Mouse (Mus musculus): Measurements from ENCODE around the gene Gm20388.

Gm20388 gene

GRCm38 (mm10) chr8:121898401-121898931, 1987.8 kb downstream of the Gm20388 start:
- no peak for DNase-seq (ENCODE audit: low spot score)

DNA sequence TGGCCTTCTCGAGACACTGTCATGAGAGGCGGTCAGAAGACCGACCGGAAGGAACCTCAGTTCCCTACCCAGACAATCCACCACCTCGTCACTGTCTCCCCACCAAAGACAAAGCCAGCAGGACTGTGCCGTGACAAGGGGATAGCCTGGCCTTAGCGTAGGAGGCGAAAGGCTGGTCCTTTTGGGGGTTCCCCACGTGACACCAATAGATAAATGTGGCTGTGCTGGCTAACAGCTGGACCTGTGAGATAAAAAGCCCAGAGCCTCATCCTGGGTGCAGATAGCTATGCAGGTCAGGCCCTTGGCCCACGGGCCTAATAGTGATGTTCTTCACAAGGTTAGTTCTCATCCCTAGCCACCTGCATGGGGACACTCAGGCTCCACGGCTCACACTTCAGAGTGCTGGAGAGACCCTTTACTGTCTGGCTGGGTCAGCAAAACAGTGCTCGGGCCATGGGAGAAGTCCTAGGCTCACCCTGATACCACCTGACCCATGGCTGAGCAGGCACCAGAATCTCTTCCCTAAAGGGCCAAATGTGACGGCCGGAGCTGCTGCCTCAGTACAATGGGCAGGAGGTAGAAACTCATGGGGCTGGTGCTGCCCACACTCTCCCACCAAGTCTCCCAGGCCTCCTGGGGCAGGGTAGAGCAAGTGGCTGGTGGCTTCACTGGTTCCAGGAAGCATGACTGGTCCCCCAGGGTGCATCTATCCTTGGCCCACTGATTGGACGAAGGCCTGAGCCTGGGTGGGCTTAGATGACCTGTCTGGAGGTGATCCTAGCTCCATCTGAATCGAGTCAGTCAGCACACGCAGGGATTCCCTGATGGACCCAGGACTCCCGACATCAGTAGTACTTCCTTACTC, 1988.8 kb downstream of the Gm20388 start:
- DNase-seq (ENCODE audit: low spot score) = no peak

GRCm38 (mm10) chr8:121901498-121902236, 1991.0 kb downstream of the Gm20388 start:
- DNase-seq (ENCODE audit: low spot score) = no peak

- no peak for DNase-seq (ENCODE audit: low spot score)
Observed at GRCm38 (mm10) chr8:121903977-121904376, 1993.3 kb downstream of the Gm20388 start.

GRCm38 (mm10) chr8:121904999-121905398, 1994.4 kb downstream of the Gm20388 start:
- DNase-seq (ENCODE audit: low spot score) = no peak

- no peak for DNase-seq (ENCODE audit: low spot score)
Observed at GRCm38 (mm10) chr8:121905420-121905819, 1994.8 kb downstream of the Gm20388 start.

DNA sequence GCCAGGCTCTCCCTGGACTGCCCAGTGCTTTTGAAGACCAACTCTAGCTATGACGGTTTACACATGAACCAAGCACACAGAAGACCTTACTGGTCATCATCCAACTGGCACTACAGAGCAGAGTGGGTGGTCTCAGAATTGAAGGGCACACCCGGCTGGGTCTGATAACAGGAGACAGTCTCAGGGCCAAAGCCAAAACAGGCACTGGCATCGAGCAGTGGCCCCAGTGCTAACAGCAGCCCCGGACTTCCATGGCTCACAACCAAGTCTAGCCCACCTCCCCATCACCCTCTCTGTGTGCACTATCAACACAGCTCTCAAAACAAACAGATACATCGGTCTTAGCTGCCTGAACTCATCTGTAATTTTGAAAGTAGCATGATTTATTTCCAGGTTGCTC, 1995.2 kb downstream of the Gm20388 start:
- DNase-seq (ENCODE audit: low spot score) = no peak

DNA sequence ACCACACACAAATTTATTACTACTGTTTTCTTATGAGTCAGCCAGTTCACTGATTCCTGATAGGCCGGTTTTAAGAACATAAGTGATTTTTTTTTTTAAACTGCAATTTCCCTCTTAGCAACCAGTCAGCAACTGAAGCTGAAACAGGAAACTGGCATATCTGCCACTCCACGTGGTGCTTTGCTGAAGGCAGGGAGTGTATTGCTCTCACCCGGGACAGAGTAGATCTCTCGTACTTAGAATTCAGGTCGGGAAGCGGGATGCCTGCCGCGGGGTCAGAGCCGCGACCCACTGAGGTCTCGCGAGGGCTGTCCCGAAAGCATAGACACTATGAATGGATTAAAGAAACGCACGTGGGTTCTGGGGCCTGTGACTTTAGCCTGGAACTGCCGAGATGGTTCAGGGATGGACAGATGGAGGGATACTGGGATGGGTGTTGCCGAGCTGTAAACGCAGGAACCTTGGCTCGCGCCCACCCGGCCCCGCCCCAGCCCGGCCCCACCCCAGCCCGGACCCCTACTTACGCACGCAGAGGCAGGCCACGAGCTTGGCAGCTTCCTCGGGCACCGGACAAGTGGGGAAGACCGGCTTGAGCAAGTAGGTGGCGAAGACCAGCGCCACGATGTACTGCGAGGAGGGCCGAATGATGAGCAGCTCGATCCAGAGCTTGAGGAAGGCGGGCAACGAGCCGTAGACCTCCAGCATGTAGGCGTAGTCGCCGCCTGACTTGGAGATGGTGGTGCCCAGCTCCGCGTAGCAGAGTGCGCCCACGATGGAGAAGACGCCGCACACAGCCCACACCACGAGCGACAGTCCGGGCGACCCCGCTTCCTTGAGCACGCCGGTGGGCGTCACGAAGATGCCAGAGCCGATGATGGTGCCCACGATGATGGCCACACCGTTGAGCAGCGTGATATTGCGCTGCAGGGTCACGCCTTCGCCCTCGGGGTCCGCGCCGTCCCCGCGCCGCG, 1996.2 kb downstream of the Gm20388 start:
- peak; percentile 25 for DNase-seq (ENCODE audit: low spot score)

DNA sequence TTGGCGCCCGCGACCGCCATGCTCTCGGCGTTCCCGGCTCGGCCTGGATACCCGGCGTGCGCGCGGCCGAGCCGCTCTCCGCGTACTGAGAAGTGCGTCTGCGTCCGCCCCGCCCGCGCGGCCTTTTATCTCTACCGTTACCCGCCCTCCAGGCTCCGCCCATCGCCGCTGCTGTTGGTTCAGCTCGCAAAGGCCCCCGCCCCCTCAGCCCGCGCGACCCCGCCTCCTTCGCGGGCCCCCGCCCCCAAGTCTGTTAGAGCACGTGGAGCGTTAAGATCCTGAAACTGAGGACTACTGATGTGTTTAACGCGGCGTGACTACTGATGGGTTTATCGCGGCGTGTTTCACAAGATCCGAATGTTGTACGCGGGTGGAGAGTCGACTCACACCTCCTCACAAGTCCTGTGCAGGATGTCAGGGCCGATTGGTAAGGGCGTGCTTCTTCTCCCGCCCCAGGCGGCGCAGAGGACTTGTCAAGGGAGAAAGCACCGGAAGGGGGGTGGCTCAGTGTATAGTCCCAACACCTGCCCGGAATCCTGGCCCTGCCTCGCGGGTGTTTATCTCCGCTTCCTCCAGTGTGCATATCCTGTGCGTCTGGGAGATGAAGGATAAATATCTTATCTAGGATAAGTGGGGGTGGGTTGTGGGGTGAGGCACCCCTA, 1997.1 kb downstream of the Gm20388 start, which contains the start of gene Slc7a5:
TSS of gene Slc7a5 (minus strand) at position 108 of the 662 bp plus-strand sequence.
- peak; percentile 95 for DNase-seq (ENCODE audit: low spot score)

- no peak for DNase-seq (ENCODE audit: low spot score)
Observed at GRCm38 (mm10) chr8:121908378-121909147, 1997.9 kb downstream of the Gm20388 start.

GRCm38 (mm10) chr8:121909148-121909541, 1998.5 kb downstream of the Gm20388 start:
- DNase-seq (ENCODE audit: low spot score) = no peak

GRCm38 (mm10) chr8:121909663-121910062, 1999.0 kb downstream of the Gm20388 start:
- peak; percentile 71 for DNase-seq (ENCODE audit: low spot score)

- DNase-seq (ENCODE audit: low spot score) = no peak
Observed at GRCm38 (mm10) chr8:121911400-121911799, 2000.8 kb downstream of the Gm20388 start.

DNA sequence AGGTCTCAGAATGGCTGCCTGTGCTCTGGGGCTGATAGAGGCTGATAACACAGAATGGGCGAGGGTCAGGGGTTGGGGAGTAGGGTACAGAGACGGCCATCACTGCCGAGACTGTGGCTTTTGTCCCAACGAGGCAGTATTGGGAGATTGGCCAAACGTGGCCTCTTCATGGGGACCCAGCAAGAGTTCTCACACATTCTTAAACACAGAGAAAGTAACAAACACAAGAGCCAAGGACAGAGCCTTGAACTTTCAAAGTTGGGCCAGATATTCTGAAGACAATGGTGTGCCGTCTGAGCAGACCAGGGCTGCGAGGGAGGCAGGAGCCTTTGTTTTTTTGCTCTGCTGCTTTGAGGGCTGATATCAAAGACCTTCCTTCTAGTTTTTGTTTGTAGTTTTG, 2001.3 kb downstream of the Gm20388 start:
- DNase-seq (ENCODE audit: low spot score) = no peak

GRCm38 (mm10) chr8:121912831-121913230, 2002.2 kb downstream of the Gm20388 start:
- DNase-seq (ENCODE audit: low spot score) = no peak

DNA sequence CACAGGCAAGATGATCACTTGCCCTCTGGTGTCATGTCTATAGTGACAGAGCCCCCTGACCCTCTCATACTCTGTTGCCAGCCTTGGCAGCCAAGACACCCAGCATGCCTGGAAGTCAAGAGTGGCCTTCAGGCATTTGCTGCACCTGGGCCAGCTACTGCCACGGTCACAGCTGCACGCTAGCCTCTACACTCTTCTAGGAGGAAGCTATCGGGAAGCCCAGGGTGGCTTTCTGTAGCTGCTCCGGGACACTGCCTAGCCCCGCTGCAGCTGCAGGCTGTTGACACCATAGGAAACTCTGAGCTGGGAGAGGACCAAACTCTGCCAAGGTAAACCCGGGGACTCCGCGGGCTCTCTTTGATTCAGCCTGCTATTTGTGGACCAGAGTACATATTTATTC, 2002.7 kb downstream of the Gm20388 start:
- no peak for DNase-seq (ENCODE audit: low spot score)

GRCm38 (mm10) chr8:121919158-121919557, 2008.5 kb downstream of the Gm20388 start:
- no peak for DNase-seq (ENCODE audit: low spot score)

DNA sequence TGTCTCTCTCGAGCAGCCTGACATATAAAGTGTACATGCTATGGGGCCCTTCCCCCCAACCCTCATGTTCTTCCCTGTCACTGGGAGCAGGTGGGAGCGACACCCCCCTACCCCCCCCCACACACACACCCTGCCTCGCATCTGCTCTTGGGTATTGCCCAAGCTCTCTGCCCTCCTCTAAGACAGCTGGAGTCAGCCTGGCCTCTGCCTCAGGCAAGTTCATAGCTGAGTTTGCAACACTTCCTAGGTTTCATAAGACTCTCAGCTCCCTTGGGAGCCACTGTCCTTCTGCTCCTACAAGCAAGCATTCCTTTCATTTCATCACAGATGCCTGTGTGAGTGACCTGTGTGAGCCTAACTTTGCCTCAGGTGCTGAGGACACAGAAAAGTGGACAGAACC, 2009.1 kb downstream of the Gm20388 start:
- DNase-seq (ENCODE audit: low spot score) = no peak

- no peak for DNase-seq (ENCODE audit: low spot score)
Observed at GRCm38 (mm10) chr8:121921582-121921981, 2010.9 kb downstream of the Gm20388 start.

DNA sequence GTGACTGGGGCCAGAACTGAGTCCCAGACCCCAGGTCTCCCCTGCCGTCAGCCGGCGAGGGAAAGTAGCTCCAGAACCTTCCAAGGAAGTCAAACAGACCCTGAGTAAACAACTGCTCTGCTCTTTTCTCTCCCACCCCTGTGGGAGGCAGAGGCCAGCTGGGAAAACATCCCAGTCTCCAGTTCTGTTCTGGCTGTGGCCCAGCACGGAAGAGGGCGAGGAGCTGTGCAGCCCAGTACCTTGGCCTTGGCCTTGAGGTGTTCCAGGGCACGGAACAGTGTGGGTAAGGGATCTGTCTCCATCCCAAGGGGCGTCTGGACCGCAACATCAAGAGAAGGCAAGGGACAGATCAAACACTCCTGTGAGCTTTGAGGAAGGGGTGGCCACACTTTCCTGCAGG, 2011.5 kb downstream of the Gm20388 start:
- peak; percentile 73 for DNase-seq (ENCODE audit: low spot score)

Measured in ovary, postnatal 14 days (tissue).